Mouse (Mus musculus) megakaryocyte, adult 5-6 weeks (primary cell): ENCODE results near the gene Il18bp. TPM values are rescaled to one million over a fixed set of nuclear protein-coding genes. Genes with fewer than 3 reads are reported as not detected.
"Not testable (repeated sequence)": the region's sequence is repeated elsewhere in the genome, so short reads cannot be mapped to it uniquely, and the experiment has no call there.

Experiments
- ATAC-seq: 2 replicates; pipeline ENCODE4 v1.8.0; 2016; ENCODE audit warnings: mild to moderate bottlenecking, inconsistent platforms; ENCODE audit not compliant: poor library complexity, severe bottlenecking
- total RNA-seq, 2 experiments: library from RNA; stranded (forward) in 1 of 2; stranded (reverse) in 1 of 2; fragments of 153-499, 151-499 nt in 1 of 2; fragments of 221-1000, 200-1000 nt in 1 of 2; gene quantifications; 2 replicates each; pipeline versions ENCODE4 v1.2.3 to v1.2.4; 2015 to 2017

Il18bp gene
- total RNA-seq (2015) (8.8 and 11.1 TPM in 2 replicates), total RNA-seq (2017) (4.9 and 5.4 TPM in 2 replicates)

- ATAC-seq, result no peak
These were observed at the start of gene Il18bp for GRCm38 (mm10) chr7:102018590-102018989. Gene Il18bp (minus strand): TSS chr7:102018690.

GRCm38 (mm10) chr7:102066363-102066762 lies 47.9 kb upstream of the Il18bp start:
- ATAC-seq, result no peak

GRCm38 (mm10) chr7:102065046-102065891 lies 46.8 kb upstream of the Il18bp start, which contains the start of the genes Rnf121, Xndc1 and Xntrpc:
Gene Rnf121 (minus strand): TSS chr7:102065469.
Gene Xndc1 (plus strand): TSS chr7:102065511.
Gene Xntrpc (plus strand): TSS chr7:102065713.
- ATAC-seq, result peak; percentile 99

GRCm38 (mm10) chr7:102064655-102065045 lies 46.2 kb upstream of the Il18bp start:
- no peak for ATAC-seq

GRCm38 (mm10) chr7:102063891-102064290 lies 45.4 kb upstream of the Il18bp start:
- no peak for ATAC-seq

GRCm38 (mm10) chr7:102062203-102062602 lies 43.7 kb upstream of the Il18bp start:
- no peak for ATAC-seq

- ATAC-seq, result no peak
These were observed 42.9 kb upstream of the Il18bp start for GRCm38 (mm10) chr7:102061353-102061752.

- ATAC-seq, result not testable (repeated sequence)
These were observed 30.0 kb upstream of the Il18bp start for GRCm38 (mm10) chr7:102048524-102048923.

- ATAC-seq, result no peak
These were observed 23.8 kb upstream of the Il18bp start for GRCm38 (mm10) chr7:102042314-102042713.

- no peak for ATAC-seq
These were observed 18.8 kb upstream of the Il18bp start for GRCm38 (mm10) chr7:102037318-102037717.

- ATAC-seq, result no peak
These were observed 17.0 kb upstream of the Il18bp start for GRCm38 (mm10) chr7:102035534-102035933.

- ATAC-seq, result no peak
These were observed 16.4 kb upstream of the Il18bp start for GRCm38 (mm10) chr7:102034904-102035303.

GRCm38 (mm10) chr7:102025187-102026119 lies 7.0 kb upstream of the Il18bp start:
- peak; percentile 59 for ATAC-seq

GRCm38 (mm10) chr7:102023821-102024220 lies 5.3 kb upstream of the Il18bp start:
- ATAC-seq, result no peak

- ATAC-seq, result not testable (repeated sequence)
These were observed 2.4 kb upstream of the Il18bp start for GRCm38 (mm10) chr7:102020934-102021333.

GRCm38 (mm10) chr7:102019362-102019761 lies 872 bp upstream of the Il18bp start:
- ATAC-seq, result peak; percentile 76

- ATAC-seq, result no peak
These were observed 456 bp downstream of the Il18bp start for GRCm38 (mm10) chr7:102018034-102018433.

GRCm38 (mm10) chr7:102017452-102017851 lies 1.0 kb downstream of the Il18bp start:
- ATAC-seq, result peak; percentile 17; the same call in 1 of the 2 replicates

- ATAC-seq, result peak; percentile 47
These were observed 1.6 kb downstream of the Il18bp start for GRCm38 (mm10) chr7:102016936-102017335.

- no peak for ATAC-seq
These were observed 3.5 kb downstream of the Il18bp start for GRCm38 (mm10) chr7:102014995-102015394.

- no peak for ATAC-seq
These were observed 5.1 kb downstream of the Il18bp start for GRCm38 (mm10) chr7:102013416-102013815.
